Comparison of ENCODE assay signal across 16 mouse cellular contexts in genomic region chr1:153666236-153666635, GRCm38 (mm10). TPM values are rescaled to one million over a fixed set of nuclear protein-coding genes. Genes with fewer than 3 reads are reported as not detected.
DNase-seq lines count a peak whose midpoint lies in the region; ATAC-seq and TF ChIP-seq lines count a peak whose summit lies in the region.
"Had no signal": no experiment of that assay in that cellular context is flagged by ENCODE, and none has a peak within 500 bp of the region (broad histone marks: within the 10 kb centered on the region; RNA-seq: fewer than 3 reads in every experiment).

No protein-coding gene starts in this region.

- WGBS in hindbrain, embryonic 13.5 days: 7% methylated on average over 1 of the region's 1 CpGs
- 17% methylated on average over 1 of the region's 1 CpGs for WGBS in midbrain, embryonic 16.5 days

- H3K9me3 ChIP-seq in hindbrain, embryonic 13.5 days: no peaks in the 10 kb centered on the region
- no peaks in the 10 kb centered on the region for H3K9me3 ChIP-seq in midbrain, embryonic 16.5 days (replicated peaks; ENCODE audit: control insufficient read depth, low read length, poor library complexity, severe bottlenecking)
- H3K9me3 ChIP-seq: embryonic facial prominence, embryonic 15.5 days; G1E; limb, embryonic 10.5 days had no signal

- peak overlapping the region; percentile 31; the same call in 1 of the 2 replicates for H3K4me3 ChIP-seq in cortical plate, adult 2 months (ENCODE audit: insufficient read depth, low read length)
- peak overlapping the region; percentile 28 for H3K4me3 ChIP-seq in hindbrain, embryonic 13.5 days
- peak overlapping the region; percentile 20 for H3K4me3 ChIP-seq in midbrain, embryonic 16.5 days (ENCODE audit: low read depth, low read length)
- H3K4me3 ChIP-seq: embryonic facial prominence, embryonic 15.5 days; myocyte had no signal

- 0 out of 2 replicates have a peak, but pooled peaks cover 4% of the 10 kb centered on the region for H3K27me3 ChIP-seq in hindbrain, embryonic 13.5 days
- no peaks in the 10 kb centered on the region for H3K27me3 ChIP-seq in midbrain, embryonic 16.5 days (ENCODE audit: control insufficient read depth, insufficient read depth, low read depth, low read length)

- peaks cover 6% of the 10 kb centered on the region for H3K4me1 ChIP-seq in cortical plate, adult 2 months (ENCODE audit: control insufficient read depth, insufficient read depth, low read length)
- H3K4me1 ChIP-seq in hindbrain, embryonic 13.5 days (replicated peaks): peaks cover 73% of the 10 kb centered on the region
- H3K4me1 ChIP-seq in midbrain, embryonic 16.5 days (ENCODE audit: control insufficient read depth, insufficient read depth, low read length): peaks cover 63% of the 10 kb centered on the region

- H3K27ac ChIP-seq in cortical plate, adult 2 months (ENCODE audit: insufficient read depth, low read length): no peak overlapping the region
- peak overlapping the region; percentile 94 for H3K27ac ChIP-seq in hindbrain, embryonic 13.5 days
- peak overlapping the region; percentile 85 for H3K27ac ChIP-seq in midbrain, embryonic 16.5 days (ENCODE audit: low read length)
- H3K27ac ChIP-seq: embryonic facial prominence, embryonic 15.5 days; liver, embryonic 14.5 days had no signal

- TF ChIP-seq POLR2A in cortical plate, adult 2 months (IDR thresholded peaks at IDR 0.05; ENCODE audit: extremely low read depth, insufficient read depth, low read length): no peak

- H3K9ac ChIP-seq in hindbrain, embryonic 13.5 days: peak overlapping the region; percentile 68; the same call in 1 of the 2 replicates
- H3K9ac ChIP-seq in midbrain, embryonic 16.5 days (ENCODE audit: low read depth, low read length): peak overlapping the region; percentile 51
- H3K9ac ChIP-seq: embryonic facial prominence, embryonic 15.5 days; liver, embryonic 14.5 days had no signal

- no peaks in the 10 kb centered on the region for H3K36me3 ChIP-seq in hindbrain, embryonic 13.5 days
- H3K36me3 ChIP-seq in midbrain, embryonic 16.5 days (ENCODE audit: control insufficient read depth, insufficient read depth, low read length): no peaks in the 10 kb centered on the region
- H3K36me3 ChIP-seq: embryonic facial prominence, embryonic 15.5 days; G1E; limb, embryonic 10.5 days had no signal

- ATAC-seq in hindbrain, embryonic 13.5 days (ENCODE audit: low FRiP score): no peak
- no peak for ATAC-seq in midbrain, embryonic 16.5 days

- peak overlapping the region; percentile 51 for H3K4me2 ChIP-seq in hindbrain, embryonic 13.5 days
- H3K4me2 ChIP-seq in midbrain, embryonic 16.5 days (ENCODE audit: low read length): peak overlapping the region; percentile 51

- DNase-seq in cerebellum, adult 9-11 months: peak; percentile 71
- DNase-seq in cerebellum, adult 11 months: no peak
- DNase-seq in right cerebral cortex, postnatal 14 days: no peak
- no peak for DNase-seq in MN1 (ENCODE audit: low spot score)
- no peak for DNase-seq in right cerebral cortex, postnatal 25 days
- DNase-seq: heart, postnatal 36 days; kidney, adult 9 months; lung, postnatal 4 days had no signal

- no peak for TF ChIP-seq CTCF in cortical plate, adult 2 months (IDR thresholded peaks at IDR 0.05; ENCODE audit: extremely low read depth, insufficient read depth, low read length)

RNA-seq across cellular contexts. Expression of gene Rgs8, which starts 13.4 kb away (rescaled TPM):
- polyA plus RNA-seq in cortical plate, adult 2 months (2012; rRNA removed): 43.2 and 47.3 TPM in 2 replicates
- polyA plus RNA-seq in hindbrain, embryonic 13.5 days (2015; fragmentation: Nextera tagmentation; extraction: Ambion mirVana): 24.4 and 26.4 TPM in 2 replicates
- 47.1 and 49.1 TPM in 2 replicates for polyA plus RNA-seq in midbrain, embryonic 16.5 days (2015; fragmentation: Nextera tagmentation; extraction: Ambion mirVana)
- polyA plus RNA-seq: G1E had no signal
